Mouse (Mus musculus): Measurements from ENCODE around the gene Gnptab.

The Gnptab gene

DNA sequence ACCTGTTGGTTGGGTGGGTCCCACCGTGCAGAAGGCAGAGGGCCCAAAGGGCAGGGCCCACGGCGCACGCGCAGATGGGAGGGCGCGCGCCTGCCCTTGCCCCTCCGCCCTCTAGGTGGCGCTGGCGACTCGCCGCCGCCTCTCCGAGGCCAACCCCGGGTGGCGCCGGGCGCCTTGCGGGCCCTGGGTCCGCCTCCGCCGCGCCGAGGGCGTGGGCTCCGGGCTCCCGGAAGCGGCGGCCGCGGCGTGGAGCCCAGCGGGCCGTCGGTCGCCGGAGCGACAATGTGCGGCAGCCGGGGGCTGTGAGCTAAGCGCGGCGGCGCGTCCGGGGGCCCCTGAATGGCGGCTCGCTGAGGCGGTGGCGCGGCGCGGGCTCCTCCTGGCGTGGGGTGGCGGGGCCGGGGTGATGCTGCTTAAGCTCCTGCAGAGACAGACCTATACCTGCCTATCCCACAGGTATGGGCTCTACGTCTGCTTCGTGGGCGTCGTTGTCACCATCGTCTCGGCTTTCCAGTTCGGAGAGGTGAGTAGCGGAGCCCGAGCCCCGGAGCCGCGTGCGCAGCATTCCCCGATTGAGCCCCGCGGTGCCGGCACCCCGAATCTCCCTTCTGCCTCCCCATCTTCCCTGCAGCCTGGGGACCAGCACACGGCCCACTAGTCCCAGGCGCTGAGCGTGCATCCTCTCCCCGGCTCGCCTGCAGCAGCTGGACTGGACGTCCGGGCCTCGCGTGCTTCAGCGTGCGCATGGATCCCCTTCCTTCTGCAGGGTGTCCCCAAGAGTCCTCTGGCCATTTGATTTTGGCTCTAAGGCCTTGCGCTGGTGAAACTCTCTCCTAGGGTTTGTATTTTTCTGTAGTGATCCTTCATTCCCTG lies at the start of gene Gnptab, which contains the start of gene Dram1:
Gene Gnptab (plus strand): TSS at position 120 of the 873 bp plus-strand sequence.
Gene Dram1 (minus strand): TSS at position 68 of the 873 bp plus-strand sequence.
- CTCF ChIA-PET, result interaction anchor here in 2 of 4 experiments (0.7 to 1.0 kb wide), 3 partner anchors 48 to 604 kb away, joined by 3 read pairs; no protein-coding TSS in a partner anchor
- POLR2A ChIA-PET, result interaction anchor here in 3 of 4 experiments (0.5 to 1.8 kb wide), 7 partner anchors 11 to 325 kb away, joined by 3 to 5 read pairs (median 3); partner anchors contain the start of gene Sycp3 (in 1 of the 3)

DNA sequence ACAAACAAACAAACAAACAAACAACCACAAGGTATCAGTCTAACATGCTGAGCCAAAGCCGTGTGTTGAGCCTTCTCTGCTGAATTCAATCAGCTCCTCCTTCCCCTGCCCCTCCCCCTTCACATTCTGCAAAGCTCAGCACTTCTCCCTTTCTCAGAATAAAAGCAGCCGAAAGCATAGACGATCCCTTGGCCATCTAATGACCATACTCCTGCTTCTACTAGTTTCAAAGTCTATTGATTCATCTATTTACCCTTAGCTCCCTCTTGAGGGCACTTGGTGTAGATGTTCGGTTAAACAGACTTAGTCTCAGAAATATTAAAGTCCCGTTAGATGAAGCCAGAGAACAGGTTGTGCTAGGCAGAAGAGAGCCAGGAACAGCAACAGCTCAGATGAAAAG lies 48.2 kb upstream of the Gnptab start:
- POLR2A ChIA-PET, result interaction anchor here in 1 of 4 experiments (0.7 kb wide), 1 partner anchor 245 kb away, joined by 3 read pairs; no protein-coding TSS in a partner anchor

DNA sequence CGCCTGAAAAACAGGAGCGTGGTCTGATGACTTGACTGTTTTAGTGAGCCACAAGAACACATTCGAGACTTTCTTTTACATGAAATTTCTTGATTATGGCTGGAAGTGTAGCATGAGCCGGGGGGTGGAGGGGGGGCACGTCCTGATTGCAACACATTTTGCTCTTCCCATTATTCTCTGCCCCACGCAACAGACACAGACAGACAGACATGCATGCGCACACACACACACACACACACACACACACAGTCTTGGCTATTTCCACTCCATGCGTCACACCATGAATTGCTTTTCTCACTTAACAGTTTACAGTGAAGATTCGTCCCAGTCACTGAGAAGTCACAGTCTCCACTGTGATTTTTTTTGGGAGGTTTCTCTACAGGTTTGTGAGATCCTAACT lies 38.3 kb upstream of the Gnptab start:
- ChIA-PET CTCF (interaction anchor here in 1 of 4 experiments (0.6 kb wide), 1 partner anchor 517 kb away, joined by 4 read pairs; no protein-coding TSS in a partner anchor), POLR2A (no interaction called here)

More for the DNA sequence above, 48.2 kb upstream of the Gnptab start:
- CTCF ChIA-PET, result interaction anchor here (0.5 to 1.7 kb wide), 8 partner anchors 13 to 1467 kb away, joined by 3 to 6 read pairs (median 4); no protein-coding TSS in a partner anchor

DNA sequence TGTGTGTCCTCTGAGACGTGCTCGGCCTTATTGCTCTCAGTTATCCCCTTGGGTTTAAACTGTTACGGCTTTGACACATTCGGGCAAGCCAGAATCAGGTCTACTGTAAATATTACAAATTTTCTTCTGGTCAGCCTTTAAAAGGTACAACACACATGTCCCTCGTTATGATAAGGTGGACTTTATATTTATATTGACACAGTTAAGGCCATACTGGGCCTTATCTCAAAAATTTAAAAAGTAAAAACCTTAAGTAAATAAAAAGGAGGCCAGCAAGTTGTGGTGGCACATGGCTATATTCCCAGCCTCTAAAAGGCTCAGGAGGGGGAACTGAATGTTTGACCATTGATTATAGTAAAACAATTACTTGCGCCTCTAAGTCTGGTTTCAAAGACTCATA lies 37.6 kb upstream of the Gnptab start:
- ChIA-PET POLR2A (no interaction called here), CTCF (no interaction called here)

DNA sequence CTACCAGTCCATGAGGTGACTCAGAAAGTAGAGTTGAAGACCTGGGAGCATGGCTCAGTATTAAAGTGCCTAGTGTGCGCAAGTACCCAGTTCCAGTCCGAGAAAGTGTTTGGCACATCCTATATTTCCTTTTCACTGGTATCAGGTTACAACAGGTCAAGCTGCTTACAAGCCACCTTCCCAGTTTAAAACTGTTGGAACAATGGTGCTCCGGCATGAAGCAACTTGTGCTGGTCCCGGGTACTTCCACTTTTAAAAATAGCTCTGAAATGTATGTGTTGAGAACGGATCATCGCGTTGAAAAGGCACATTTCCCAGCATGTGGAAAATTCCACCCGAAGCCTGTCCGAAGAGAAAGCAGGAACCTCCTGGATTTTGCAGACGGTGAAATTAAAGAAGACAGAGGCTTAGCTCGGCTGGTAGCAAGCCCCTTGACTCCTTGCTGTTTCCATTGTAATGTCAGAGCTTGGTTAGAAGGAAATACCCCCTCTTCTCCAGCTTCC lies 33.0 kb upstream of the Gnptab start:
- POLR2A ChIA-PET, result interaction anchor here in 1 of 4 experiments (0.6 to 1.2 kb wide), 3 partner anchors 10 to 874 kb away, joined by 3 to 4 read pairs (median 3); no protein-coding TSS in a partner anchor
- CTCF ChIA-PET, result interaction anchor here in 1 of 4 experiments (0.7 kb wide), 1 partner anchor 191 kb away, joined by 3 read pairs; no protein-coding TSS in a partner anchor

DNA sequence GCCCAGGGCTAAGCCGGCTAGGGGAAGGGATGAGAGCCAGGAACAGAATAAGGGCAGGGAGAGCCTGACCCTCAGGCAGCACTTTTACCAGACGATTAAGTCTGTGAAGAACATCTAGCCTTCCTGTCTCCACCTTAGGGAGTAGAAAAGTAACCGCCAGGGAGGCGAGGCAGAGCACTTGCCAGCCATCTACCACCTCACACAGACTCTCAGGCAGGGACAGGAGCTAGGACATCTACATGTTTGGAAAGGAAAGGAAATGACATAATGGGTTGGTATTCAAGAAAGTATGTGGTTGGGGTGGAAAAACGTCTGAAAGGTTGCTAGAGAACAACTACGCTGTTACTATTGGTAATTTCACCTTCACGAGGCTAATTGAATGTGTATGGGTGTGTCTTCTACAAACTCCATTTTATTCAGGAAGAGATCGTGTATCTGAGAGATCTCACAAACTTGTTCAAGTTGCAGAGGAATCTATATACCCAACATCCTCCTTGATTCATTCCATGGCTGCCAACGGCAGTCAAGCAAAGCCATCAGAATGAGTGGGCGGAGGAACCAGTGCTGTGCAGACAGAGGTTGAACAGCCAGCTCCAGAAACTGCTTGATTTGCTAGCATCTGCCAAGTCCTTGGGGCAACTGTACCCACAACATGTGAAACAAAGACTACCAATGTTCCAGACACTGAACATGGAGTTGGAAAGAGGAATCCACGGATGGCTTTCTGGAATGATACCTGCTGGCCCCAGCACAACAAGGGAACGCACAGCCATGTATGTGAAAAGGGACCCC lies 32.3 kb upstream of the Gnptab start:
- POLR2A ChIA-PET, result interaction anchor here in 2 of 4 experiments (0.5 to 1.2 kb wide), 3 partner anchors 10 to 14 kb away, joined by 3 to 4 read pairs (median 3); no protein-coding TSS in a partner anchor

DNA sequence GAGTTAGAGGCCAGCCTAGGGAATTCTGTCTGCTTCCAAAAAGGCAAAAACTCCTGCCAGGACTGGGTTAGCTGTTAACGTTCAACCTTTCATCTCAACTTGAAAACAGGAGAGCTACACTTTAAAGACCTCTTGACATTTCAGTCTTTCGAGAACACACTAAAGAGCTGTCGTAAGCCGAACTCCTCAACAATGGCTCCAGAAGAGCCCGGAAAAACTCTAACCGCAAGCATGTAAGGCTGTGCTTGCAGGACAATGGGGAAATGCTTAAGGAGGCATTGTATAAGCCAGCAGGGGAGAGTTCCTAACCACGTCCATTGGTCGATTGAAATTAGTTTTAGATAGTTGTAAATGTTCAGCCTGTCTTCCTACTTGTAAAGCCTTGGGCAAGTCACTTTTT lies 29.1 kb upstream of the Gnptab start:
- CTCF ChIA-PET, result interaction anchor here in 1 of 4 experiments (0.6 kb wide), 1 partner anchor 802 kb away, joined by 3 read pairs; no protein-coding TSS in a partner anchor
- POLR2A ChIA-PET, result interaction anchor here in 1 of 4 experiments (1.4 kb wide), 1 partner anchor 164 kb away, joined by 3 read pairs; no protein-coding TSS in a partner anchor

More for the DNA sequence above, 32.3 kb upstream of the Gnptab start:
- CTCF ChIA-PET, result interaction anchor here in 2 of 4 experiments (0.6 to 0.7 kb wide), 2 partner anchors 45 to 192 kb away, joined by 3 read pairs; no protein-coding TSS in a partner anchor

DNA sequence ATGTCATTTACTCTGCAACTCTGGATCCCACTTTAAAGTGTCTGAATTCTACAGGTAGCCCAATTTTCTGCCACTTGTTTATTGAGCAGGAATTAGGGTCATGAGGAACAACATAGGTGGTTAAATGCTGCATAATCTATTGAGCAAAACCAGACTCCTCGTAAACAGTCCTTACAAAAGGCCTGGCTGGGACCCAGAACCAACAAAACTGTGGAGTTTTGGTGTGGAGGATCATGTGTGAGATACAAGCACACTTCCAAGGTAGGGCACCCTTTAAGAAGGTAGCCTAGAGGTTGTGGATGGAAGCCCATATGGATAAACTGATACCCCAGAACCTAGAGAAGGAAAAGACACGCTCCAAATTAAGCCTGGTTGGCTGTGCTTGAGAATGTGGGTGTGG lies 28.2 kb upstream of the Gnptab start:
- CTCF ChIA-PET, result no interaction called here
- POLR2A ChIA-PET, result interaction anchor here in 1 of 4 experiments (1.4 kb wide), 1 partner anchor 163 kb away, joined by 3 read pairs; no protein-coding TSS in a partner anchor

DNA sequence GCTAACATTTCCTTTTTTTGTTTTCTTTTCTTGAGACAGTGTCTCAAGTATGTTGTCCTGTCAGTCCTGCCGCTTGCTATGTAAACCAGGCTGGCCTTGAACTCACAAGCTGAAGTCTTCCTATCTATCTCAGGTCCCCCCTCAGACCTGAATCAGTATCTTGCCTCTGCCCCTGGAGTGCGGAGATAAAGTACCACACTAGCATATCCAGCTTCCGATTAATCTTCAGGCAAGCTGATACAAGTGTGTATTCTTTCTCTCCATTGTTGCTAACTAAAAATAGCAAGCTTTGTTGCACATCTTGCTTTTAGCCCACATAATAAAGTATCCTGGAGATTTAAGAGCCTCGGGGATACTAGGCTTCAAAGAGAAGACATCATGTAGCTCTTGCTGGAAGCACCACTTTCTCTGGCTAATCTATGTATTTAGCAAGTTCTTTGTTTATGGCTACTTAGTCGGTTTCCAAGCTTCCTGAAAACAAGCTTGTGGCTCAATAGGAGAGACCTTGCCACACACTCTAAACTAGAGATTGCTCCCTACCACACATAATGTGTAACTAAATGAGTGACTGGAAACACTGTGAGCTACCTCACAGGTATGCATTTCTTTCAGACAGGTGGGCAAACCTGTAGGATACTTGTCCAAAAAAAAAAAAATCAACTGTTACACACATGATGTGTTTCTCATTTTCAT lies 27.4 kb upstream of the Gnptab start:
- ChIA-PET POLR2A (interaction anchor here in 1 of 4 experiments (0.5 kb wide), 1 partner anchor 144 kb away, joined by 4 read pairs; no protein-coding TSS in a partner anchor), CTCF (interaction anchor here in 1 of 4 experiments (0.6 kb wide), 1 partner anchor 1279 kb away, joined by 3 read pairs; no protein-coding TSS in a partner anchor)

DNA sequence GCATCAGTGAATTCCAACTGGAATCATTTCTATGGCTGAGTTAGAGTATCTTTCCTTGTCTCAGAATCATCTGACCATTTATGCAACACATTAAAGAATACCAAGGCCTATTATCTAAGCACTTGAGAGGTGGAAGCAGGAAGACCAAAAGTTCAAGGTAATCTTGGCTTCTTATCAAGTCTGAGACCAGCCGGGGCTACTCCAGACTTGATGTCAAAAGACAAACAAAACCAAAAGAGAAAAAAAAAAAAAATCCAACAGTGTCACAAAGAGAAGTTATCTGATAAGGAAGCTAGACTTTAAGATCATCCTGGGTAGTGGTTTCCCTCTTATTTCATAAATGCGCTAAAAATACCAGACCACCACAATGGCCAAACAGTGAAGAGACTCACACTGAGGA lies 26.4 kb upstream of the Gnptab start:
- ChIA-PET POLR2A (interaction anchor here in 1 of 4 experiments (1.5 kb wide), 1 partner anchor 11 kb away, joined by 4 read pairs; no protein-coding TSS in a partner anchor), CTCF (interaction anchor here in 1 of 4 experiments (0.6 kb wide), 1 partner anchor 68 kb away, joined by 3 read pairs; no protein-coding TSS in a partner anchor)

DNA sequence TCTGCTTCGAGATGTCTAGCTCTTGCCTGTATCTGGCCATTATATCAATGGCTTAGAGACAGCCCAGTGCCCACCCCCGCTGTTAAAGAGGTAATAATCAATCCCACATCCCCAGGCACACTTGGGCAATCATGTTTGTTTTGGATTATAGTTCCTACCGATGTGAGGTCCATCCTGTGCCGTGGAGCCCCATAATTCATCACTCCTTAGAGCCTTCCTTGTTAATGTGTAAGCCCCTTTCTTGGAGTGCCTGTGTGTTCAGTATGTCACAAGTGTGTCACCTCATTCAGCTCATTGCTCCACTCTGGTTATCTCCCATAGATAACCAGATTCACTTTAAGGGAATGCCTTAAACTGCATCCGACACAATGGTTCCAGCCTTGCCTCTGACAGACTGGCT lies 24.3 kb upstream of the Gnptab start:
- ChIA-PET POLR2A (interaction anchor here in 1 of 4 experiments (0.6 kb wide), 1 partner anchor 35 kb away, joined by 3 read pairs; no protein-coding TSS in a partner anchor), CTCF (interaction anchor here in 1 of 4 experiments (0.6 kb wide), 1 partner anchor 22 kb away, joined by 4 read pairs; no protein-coding TSS in a partner anchor)

DNA sequence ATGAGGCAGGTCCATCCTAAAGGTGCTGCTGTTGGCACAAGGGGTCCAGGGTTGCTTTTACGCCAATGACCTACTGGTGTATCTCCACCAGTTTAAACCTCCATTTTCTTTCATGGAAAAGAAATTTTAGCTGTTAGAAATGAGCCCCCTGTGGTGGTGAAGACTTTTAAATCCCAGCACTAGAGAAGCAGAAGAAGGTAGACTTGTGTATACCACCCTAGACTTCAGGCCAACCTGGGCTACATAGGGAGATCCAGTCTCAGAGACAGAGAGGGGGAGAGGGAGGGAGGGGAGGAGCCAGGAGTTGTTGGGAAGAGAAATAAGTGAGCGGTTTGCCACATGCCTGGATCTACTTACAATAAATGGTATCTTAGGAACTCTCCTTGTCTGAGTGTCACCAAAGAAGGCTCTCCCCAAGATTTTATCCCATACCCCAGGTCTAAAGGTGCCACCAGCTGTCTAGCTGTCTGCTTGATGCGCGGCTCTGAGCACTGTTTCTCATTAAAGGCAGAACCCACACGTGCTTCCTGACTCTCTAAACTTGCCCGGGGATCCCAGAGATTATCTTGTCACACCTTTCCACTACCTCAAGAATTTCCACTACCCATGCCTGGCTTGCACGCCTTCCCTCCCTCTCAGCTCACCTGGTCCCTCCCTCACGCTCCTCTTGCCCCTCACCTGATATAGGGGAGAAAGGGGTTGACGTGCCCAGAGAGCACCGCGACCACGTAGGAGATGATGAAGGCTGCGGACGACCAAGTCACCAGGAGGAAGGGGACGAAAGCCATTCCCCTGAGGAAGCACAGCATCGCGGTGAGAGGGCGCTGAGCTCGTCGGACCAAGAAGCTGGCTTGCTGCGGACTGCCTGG lies 22.6 kb upstream of the Gnptab start:
- POLR2A ChIA-PET, result interaction anchor here in 2 of 4 experiments (0.7 to 1.6 kb wide), 7 partner anchors 10 to 901 kb away, joined by 3 to 4 read pairs (median 3); partner anchors contain the start of gene Washc3 (in 1 of the 2)

DNA sequence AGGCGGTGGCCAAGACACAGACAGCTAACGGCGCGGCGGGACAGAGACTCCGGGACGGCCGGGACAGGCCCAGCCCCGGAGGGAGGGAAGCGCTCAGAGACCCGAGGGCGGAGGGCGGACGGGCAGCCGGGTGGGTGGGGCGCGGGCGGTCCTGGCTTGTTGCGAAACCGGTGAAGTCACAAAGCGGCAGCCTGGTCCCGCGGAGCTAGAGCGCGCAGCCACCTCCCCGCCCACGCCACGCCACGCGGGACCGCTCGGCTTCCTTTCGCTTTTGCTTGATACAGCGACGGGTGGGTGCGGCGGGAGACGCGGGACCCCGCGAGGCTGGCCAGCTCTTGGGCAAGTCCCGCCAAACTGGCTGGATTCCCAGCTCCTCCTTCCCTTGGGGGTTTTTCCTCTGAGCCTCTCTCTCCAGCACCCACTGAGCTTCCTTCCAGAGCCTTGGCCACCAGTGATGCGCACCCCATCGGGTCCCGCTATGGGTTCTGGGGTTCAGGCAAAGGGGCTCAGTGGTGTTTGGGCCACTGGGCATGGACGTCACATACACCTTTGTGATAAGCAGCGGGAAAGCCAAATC lies 21.9 kb upstream of the Gnptab start:
- POLR2A ChIA-PET, result interaction anchor here in 2 of 4 experiments (0.7 to 1.6 kb wide), 7 partner anchors 9 to 902 kb away, joined by 3 to 4 read pairs (median 3); partner anchors contain the start of gene Washc3 (in 1 of the 2)
- CTCF ChIA-PET, result interaction anchor here in 2 of 4 experiments (0.6 to 2.0 kb wide), 7 partner anchors 12 to 349 kb away, joined by 3 to 10 read pairs (median 4); no protein-coding TSS in a partner anchor

More for the DNA sequence above, 22.6 kb upstream of the Gnptab start:
- CTCF ChIA-PET, result interaction anchor here in 2 of 4 experiments (0.6 to 2.0 kb wide), 8 partner anchors 12 to 349 kb away, joined by 3 to 10 read pairs (median 4); no protein-coding TSS in a partner anchor

DNA sequence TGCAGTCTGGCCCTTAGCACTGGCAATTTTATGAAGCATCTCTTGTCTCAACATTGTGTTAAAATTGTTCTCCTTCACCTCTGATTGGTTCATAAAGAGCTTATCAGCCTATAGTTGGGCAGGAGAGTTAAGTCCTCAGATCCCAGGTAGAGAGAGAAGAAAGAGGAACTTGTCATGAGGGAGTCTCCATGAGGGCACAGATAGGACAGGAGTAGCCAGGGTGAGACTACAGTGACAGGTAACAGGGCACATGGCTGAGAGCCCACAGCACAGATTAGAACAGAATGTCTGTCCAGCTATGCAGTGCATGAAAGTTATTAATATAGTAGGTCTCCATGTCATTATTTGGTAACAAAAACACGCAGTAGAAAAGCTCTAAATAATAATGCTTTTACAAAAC lies 16.7 kb upstream of the Gnptab start:
- POLR2A ChIA-PET, result no interaction called here

DNA sequence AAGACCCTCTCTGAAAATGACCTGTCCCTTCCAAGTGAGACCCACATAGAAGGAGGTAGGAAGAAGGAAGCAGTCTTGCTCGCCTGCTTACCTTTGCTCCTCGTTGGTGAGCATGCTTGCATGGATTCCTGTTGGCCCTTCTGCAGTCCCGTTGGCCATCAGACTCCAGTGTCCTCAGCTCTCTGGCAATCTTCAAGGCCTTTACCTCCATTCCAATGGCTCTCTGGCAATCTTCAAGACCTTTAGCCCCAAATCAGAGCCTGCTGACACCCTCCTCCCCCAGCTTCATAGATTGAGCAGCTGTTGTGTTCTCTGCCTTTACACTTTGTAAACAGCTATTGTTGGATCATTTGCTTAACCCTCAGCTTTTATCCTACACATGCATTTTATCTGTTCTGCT lies 14.7 kb upstream of the Gnptab start:
- ChIA-PET CTCF (interaction anchor here (0.6 to 1.2 kb wide), 5 partner anchors 10 to 842 kb away, joined by 3 to 12 read pairs (median 4); no protein-coding TSS in a partner anchor), POLR2A (interaction anchor here in 2 of 4 experiments (0.6 to 1.9 kb wide), 3 partner anchors 10 to 760 kb away, joined by 3 to 4 read pairs (median 4); no protein-coding TSS in a partner anchor)

More for the DNA sequence above, 16.7 kb upstream of the Gnptab start:
- CTCF ChIA-PET, result interaction anchor here in 1 of 4 experiments (1.0 kb wide), 1 partner anchor 14 kb away, joined by 3 read pairs; no protein-coding TSS in a partner anchor
